Mouse (Mus musculus) limb, embryonic 11.5 days (tissue): ENCODE data around the gene Fry. TPM values are rescaled to one million over a fixed set of nuclear protein-coding genes. Genes with fewer than 3 reads are reported as not detected.

ENCODE experiments used
- ATAC-seq: fragments of 200-750 bp; cut with Nextera tagmentation; 2 replicates; pipeline ENCODE4 v1.8.0; 2017; ENCODE audit warnings: low read depth; ENCODE audit not compliant: insufficient number of reproducible peaks, low FRiP score, low TSS enrichment
- DNase-seq: peaks from one replicate; pipeline ENCODE4 v3.0.0-alpha.2; 2015; ENCODE audit warnings: low spot score
- H3K27ac ChIP-seq: fragments of 300-500 bp; sonication (generic); replicated peaks from 2 replicates; pipeline ENCODE4 v1.5.1; 2014; ENCODE audit warnings: low read depth, mild to moderate bottlenecking, low read length
- H3K27me3 ChIP-seq: fragments of 300-500 bp; sonication (generic); 2 replicates; pipeline ENCODE4 v1.6.1; 2014; ENCODE audit warnings: mild to moderate bottlenecking, low read length, mixed read lengths; ENCODE audit not compliant: control insufficient read depth, insufficient read depth
- H3K36me3 ChIP-seq: fragments of 300-500 bp; sonication (generic); 2 replicates; pipeline ENCODE4 v1.6.1; 2014; ENCODE audit warnings: mild to moderate bottlenecking, low read length, moderate library complexity, mixed read lengths; ENCODE audit not compliant: control insufficient read depth, insufficient read depth
- H3K4me1 ChIP-seq: fragments of 300-500 bp; sonication (generic); 2 replicates; pipeline ENCODE4 v1.6.1; 2014; ENCODE audit warnings: low read length, mixed read lengths; ENCODE audit not compliant: control insufficient read depth, insufficient read depth
- H3K4me2 ChIP-seq: fragments of 300-500 bp; sonication (generic); 2 replicates; pipeline ENCODE4 v1.6.1; 2014; ENCODE audit warnings: low read depth, mild to moderate bottlenecking, moderate library complexity; ENCODE audit not compliant: severe bottlenecking
- H3K4me3 ChIP-seq: fragments of 300-500 bp; sonication (generic); 2 replicates; pipeline ENCODE4 v1.5.1; 2014; ENCODE audit warnings: low read depth, low read length
- H3K9ac ChIP-seq: fragments of 300-500 bp; sonication (generic); 2 replicates; pipeline ENCODE4 v1.6.1; 2014; ENCODE audit warnings: mild to moderate bottlenecking, low read length
- H3K9me3 ChIP-seq: fragments of 300-500 bp; sonication (generic); 2 replicates; pipeline ENCODE4 v1.6.1; 2016; ENCODE audit warnings: low read length; ENCODE audit not compliant: control insufficient read depth
- WGBS: fragments of 180-500 bp; shearing (Covaris S2); extraction: QIAGEN DNeasy Blood & Tissue Kit; methylation state at CpG from one replicate; pipeline ENCODE4 v1.1.7; 2014; 5-methylcytosine and 5-hydroxymethylcytosine counted together
- polyA plus RNA-seq: library from polyadenylated mRNA; unstranded; fragments of >200 nt; fragmentation: Nextera tagmentation; extraction: Ambion mirVana; gene quantifications from 2 replicates; pipeline ENCODE4 v1.2.1, GENCODE M21; 2014

Gene Fry
- polyA plus RNA-seq, 1 experiment from 2014 or later = 5.2 TPM

GRCm38 (mm10) chr5:150196881-150197311 lies 78.5 kb downstream of the Fry start:
- no peak overlapping the region for H3K9ac ChIP-seq
- WGBS = 30% methylated on average over 6 of the region's 6 CpGs
- no peak overlapping the region for H3K27ac ChIP-seq
- H3K4me3 ChIP-seq = no peak overlapping the region
- H3K9me3 ChIP-seq = no peaks in the 10 kb centered on the region
- H3K4me2 ChIP-seq = peak overlapping the region; percentile 67
- H3K36me3 ChIP-seq = no peaks in the 10 kb centered on the region
- no peaks in the 10 kb centered on the region for H3K4me1 ChIP-seq
- ATAC-seq (peak; percentile 41), DNase-seq (peak; percentile 32)
- H3K27me3 ChIP-seq = no peaks in the 10 kb centered on the region

- Histone ChIP-seq H3K4me1 (no peaks in the 10 kb centered on the region), H3K9ac (no peak overlapping the region), H3K27ac (no peak overlapping the region), H3K4me3 (no peak overlapping the region), H3K36me3 (no peaks in the 10 kb centered on the region), H3K27me3 (no peaks in the 10 kb centered on the region), H3K4me2 (no peak overlapping the region), H3K9me3 (no peaks in the 10 kb centered on the region)
- 85% methylated on average over 6 of the region's 6 CpGs for WGBS
- DNase-seq = no peak
- ATAC-seq = no peak
Observed at GRCm38 (mm10) chr5:150206749-150207148, 88.3 kb downstream of the Fry start.

GRCm38 (mm10) chr5:150207596-150207995 lies 89.2 kb downstream of the Fry start:
- H3K36me3 ChIP-seq = no peaks in the 10 kb centered on the region
- 0 out of 2 replicates have a peak overlapping the region, but pooled peaks have one; percentile 7 for H3K4me2 ChIP-seq
- WGBS = 54% methylated on average over 18 of the region's 18 CpGs

GRCm38 (mm10) chr5:150208009-150208408 lies 89.6 kb downstream of the Fry start:
- H3K4me3 ChIP-seq = no peak overlapping the region
- no peaks in the 10 kb centered on the region for H3K4me1 ChIP-seq
- ATAC-seq (no peak), DNase-seq (no peak)
- H3K36me3 ChIP-seq = no peaks in the 10 kb centered on the region
- no peaks in the 10 kb centered on the region for H3K27me3 ChIP-seq
- H3K4me2 ChIP-seq = 0 out of 2 replicates have a peak overlapping the region, but pooled peaks have one; percentile 7
- H3K27ac ChIP-seq = no peak overlapping the region
- no peaks in the 10 kb centered on the region for H3K9me3 ChIP-seq
- no peak overlapping the region for H3K9ac ChIP-seq
- 62% methylated on average over 7 of the region's 7 CpGs for WGBS

More at GRCm38 (mm10) chr5:150207596-150207995, 89.2 kb downstream of the Fry start:
- Histone ChIP-seq H3K27me3 (no peaks in the 10 kb centered on the region), H3K9me3 (no peaks in the 10 kb centered on the region), H3K4me1 (no peaks in the 10 kb centered on the region), H3K4me3 (no peak overlapping the region), H3K9ac (no peak overlapping the region), H3K27ac (no peak overlapping the region)
- ATAC-seq (no peak), DNase-seq (no peak)

- DNase-seq (no peak), ATAC-seq (no peak)
- Histone ChIP-seq H3K36me3 (no peaks in the 10 kb centered on the region), H3K27me3 (no peaks in the 10 kb centered on the region), H3K27ac (no peak overlapping the region), H3K4me2 (no peak overlapping the region), H3K4me3 (no peak overlapping the region), H3K4me1 (no peaks in the 10 kb centered on the region), H3K9me3 (no peaks in the 10 kb centered on the region), H3K9ac (no peak overlapping the region)
- 95% methylated on average over 6 of the region's 6 CpGs for WGBS
Observed at GRCm38 (mm10) chr5:150214081-150214480, 95.6 kb downstream of the Fry start.

GRCm38 (mm10) chr5:150216066-150216465 lies 97.6 kb downstream of the Fry start:
- H3K27ac ChIP-seq = no peak overlapping the region
- H3K4me1 ChIP-seq = no peaks in the 10 kb centered on the region
- 68% methylated on average over 11 of the region's 11 CpGs for WGBS
- no peaks in the 10 kb centered on the region for H3K9me3 ChIP-seq
- ATAC-seq = no peak
- H3K27me3 ChIP-seq = no peaks in the 10 kb centered on the region
- no peak overlapping the region for H3K4me3 ChIP-seq
- no peaks in the 10 kb centered on the region for H3K36me3 ChIP-seq
- DNase-seq = no peak
- H3K9ac ChIP-seq = no peak overlapping the region
- no peak overlapping the region for H3K4me2 ChIP-seq

- ATAC-seq = no peak
- Histone ChIP-seq H3K4me1 (0 out of 2 replicates have a peak, but pooled peaks cover 2% of the 10 kb centered on the region), H3K27me3 (no peaks in the 10 kb centered on the region), H3K4me2 (no peak overlapping the region), H3K36me3 (no peaks in the 10 kb centered on the region), H3K27ac (no peak overlapping the region), H3K9me3 (no peaks in the 10 kb centered on the region), H3K9ac (no peak overlapping the region), H3K4me3 (no peak overlapping the region)
- DNase-seq = no peak
- 86% methylated on average over 8 of the region's 8 CpGs for WGBS
Observed at GRCm38 (mm10) chr5:150219457-150219856, 101.0 kb downstream of the Fry start.

- Histone ChIP-seq H3K4me1 (0 out of 2 replicates have a peak, but pooled peaks cover 2% of the 10 kb centered on the region), H3K4me3 (no peak overlapping the region), H3K9me3 (no peaks in the 10 kb centered on the region), H3K27me3 (no peaks in the 10 kb centered on the region), H3K36me3 (no peaks in the 10 kb centered on the region), H3K4me2 (no peak overlapping the region), H3K9ac (no peak overlapping the region), H3K27ac (no peak overlapping the region)
- ATAC-seq = no peak
- peak; percentile 51 for DNase-seq
- 41% methylated on average over 7 of the region's 7 CpGs for WGBS
Observed at GRCm38 (mm10) chr5:150220333-150220732, 101.9 kb downstream of the Fry start.

GRCm38 (mm10) chr5:150221806-150222205 lies 103.4 kb downstream of the Fry start:
- H3K36me3 ChIP-seq = no peaks in the 10 kb centered on the region
- WGBS = 90% methylated on average over 6 of the region's 6 CpGs
- H3K9me3 ChIP-seq = no peaks in the 10 kb centered on the region

More at GRCm38 (mm10) chr5:150221806-150222205, 103.4 kb downstream of the Fry start:
- H3K9ac ChIP-seq = no peak overlapping the region
- DNase-seq (no peak), ATAC-seq (no peak)
- no peaks in the 10 kb centered on the region for H3K27me3 ChIP-seq
- no peak overlapping the region for H3K4me3 ChIP-seq
- no peak overlapping the region for H3K4me2 ChIP-seq
- H3K27ac ChIP-seq = no peak overlapping the region
- H3K4me1 ChIP-seq = 0 out of 2 replicates have a peak, but pooled peaks cover 2% of the 10 kb centered on the region
